Mouse (Mus musculus): ENCODE measurements at regions not wholly inside any gene's neighbourhood (a gene's known extent, or its start where the extent isn't known, plus 50 kb on each side); places are given as distances from the start of the nearest gene placed in this dataset.

DNA sequence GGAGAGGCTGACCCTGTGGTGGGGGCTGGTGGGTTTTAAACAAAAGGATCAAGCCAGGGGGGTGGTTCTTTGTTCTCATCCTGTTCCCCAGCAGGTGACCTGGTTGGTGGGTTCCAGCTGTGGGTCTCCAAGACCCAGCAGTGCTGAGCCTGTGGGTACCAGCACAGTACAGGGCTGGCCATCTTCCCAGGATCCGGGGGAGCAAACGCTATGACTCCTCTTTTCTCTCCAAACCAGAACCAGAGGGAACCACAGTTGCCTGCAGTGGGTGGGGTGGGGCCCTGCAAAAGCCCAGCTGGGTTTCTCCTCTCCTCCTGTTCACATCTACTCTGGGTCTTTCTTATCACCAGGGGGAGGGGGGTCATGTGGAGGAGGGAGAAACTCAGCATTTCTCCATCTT, 90.5 kb upstream of the Zfp507 start:
- TF ChIP-seq POLR2A (IDR thresholded peaks at IDR 0.05; ENCODE audit: control insufficient read depth, low read depth, low read length) (no peak), CTCF (IDR thresholded peaks at IDR 0.05; ENCODE audit: control insufficient read depth, insufficient read depth, insufficient replicate concordance, low read depth, low read length) (no peak)

Data from testis, adult 2 months (tissue).